Mouse (Mus musculus) left cerebral cortex, postnatal 14 days (tissue): ENCODE results near the gene Nsmce4a. TPM values are rescaled to one million over a fixed set of nuclear protein-coding genes. Genes with fewer than 3 reads are reported as not detected.

Experiments
- DNase-seq, 2 experiments: peaks; one replicate each; pipeline ENCODE4 v3.0.0; 2021 to 2022; ENCODE audit warnings: low spot score in 2 of 2, mixed read lengths in 1 of 2
- intact Hi-C: fragments of 180-260 bp; cut with DNase I; formaldehyde crosslinking; loops from one replicate; pipeline ENCODE4 v1.15.1; 2025
- total RNA-seq, 2 experiments: library from RNA; stranded (reverse); gene quantifications; 2 replicates each; pipeline ENCODE4 v1.2.3; 2021

Nsmce4a gene
- total RNA-seq, 2 experiments from 2014 or later, result 28.0 to 31.0 TPM

- intact Hi-C loops, result no loop called here
- DNase-seq, result no peak
These were observed 13.7 kb upstream of the Nsmce4a start for GRCm38 (mm10) chr7:130586521-130587072.

- no peak for DNase-seq
- intact Hi-C loops, result no loop called here
These were observed 5.7 kb upstream of the Nsmce4a start for GRCm38 (mm10) chr7:130578607-130579006.

- intact Hi-C loops, result no loop called here
These were observed 5.1 kb upstream of the Nsmce4a start for GRCm38 (mm10) chr7:130578066-130578465.

GRCm38 (mm10) chr7:130577388-130578003 lies 4.6 kb upstream of the Nsmce4a start, which contains the start of gene Tacc2:
Gene Tacc2, plus strand, starts transcription at chr7:130577438.
- intact Hi-C loops, result no loop called here
- no peak for DNase-seq

More at GRCm38 (mm10) chr7:130578066-130578465, 5.1 kb upstream of the Nsmce4a start:
- DNase-seq, result no peak

GRCm38 (mm10) chr7:130576981-130577380 lies 4.1 kb upstream of the Nsmce4a start:
- peak in 1 of 2 experiments; percentile 28 for DNase-seq
- intact Hi-C loops, result no loop called here

- intact Hi-C loops, result no loop called here
- no peak for DNase-seq
These were observed 1.5 kb upstream of the Nsmce4a start for GRCm38 (mm10) chr7:130574211-130574991.

GRCm38 (mm10) chr7:130573746-130574145 lies 828 bp upstream of the Nsmce4a start:
- no peak for DNase-seq
- intact Hi-C loops, result no loop called here

- no peak for DNase-seq
- intact Hi-C loops, result no loop called here
These were observed 2.4 kb downstream of the Nsmce4a start for GRCm38 (mm10) chr7:130570472-130570871.

GRCm38 (mm10) chr7:130568783-130569436 lies 4.0 kb downstream of the Nsmce4a start:
- DNase-seq, result no peak
- intact Hi-C loops, result no loop called here

GRCm38 (mm10) chr7:130564596-130564995 lies 8.3 kb downstream of the Nsmce4a start:
- intact Hi-C loops, result no loop called here
- DNase-seq, result no peak

GRCm38 (mm10) chr7:130563880-130564279 lies 9.0 kb downstream of the Nsmce4a start:
- DNase-seq, result no peak
- intact Hi-C loops, result no loop called here

- intact Hi-C loops, result no loop called here
- DNase-seq, result no peak
These were observed 9.6 kb downstream of the Nsmce4a start for GRCm38 (mm10) chr7:130563276-130563675.

GRCm38 (mm10) chr7:130560933-130561332 lies 12.0 kb downstream of the Nsmce4a start:
- intact Hi-C loops, result no loop called here
- no peak for DNase-seq

- DNase-seq, result no peak
- intact Hi-C loops, result no loop called here
These were observed 14.3 kb downstream of the Nsmce4a start for GRCm38 (mm10) chr7:130558592-130558991.

- no peak for DNase-seq
- intact Hi-C loops, result no loop called here
These were observed 17.3 kb downstream of the Nsmce4a start for GRCm38 (mm10) chr7:130555597-130555996.

GRCm38 (mm10) chr7:130553321-130553720 lies 19.6 kb downstream of the Nsmce4a start:
- no peak for DNase-seq
- intact Hi-C loops, result no loop called here

- intact Hi-C loops, result no loop called here
- no peak for DNase-seq
These were observed 20.1 kb downstream of the Nsmce4a start for GRCm38 (mm10) chr7:130552780-130553179.

GRCm38 (mm10) chr7:130547635-130548175 lies 25.2 kb downstream of the Nsmce4a start:
- DNase-seq, result no peak
- intact Hi-C loops, result loop anchor here (10.0 kb wide), 1 partner anchor 367 kb away; no protein-coding TSS in a partner anchor

- intact Hi-C loops, result loop anchor here (10.0 kb wide), 1 partner anchor 368 kb away; no protein-coding TSS in a partner anchor
These were observed 26.0 kb downstream of the Nsmce4a start for GRCm38 (mm10) chr7:130546791-130547484.

More at GRCm38 (mm10) chr7:130546791-130547484, 26.0 kb downstream of the Nsmce4a start:
- peak; percentile 91 to 92 for DNase-seq
